Mouse (Mus musculus): Measurements from ENCODE around the gene Gm18596.
"Not testable (repeated sequence)": the region's sequence is repeated elsewhere in the genome, so short reads cannot be mapped to it uniquely, and the experiment has no call there.

The Gm18596 gene

GRCm38 (mm10) chr10:77713734-77714133, 28.7 kb downstream of the Gm18596 start:
- DNase-seq (ENCODE audit: low read depth, low spot score) = no peak

GRCm38 (mm10) chr10:77711157-77711556, 31.3 kb downstream of the Gm18596 start, which contains the start of gene Gm10024:
Gene Gm10024 (plus strand): TSS chr10:77711457.
- not testable (repeated sequence) for DNase-seq (ENCODE audit: low read depth, low spot score)

GRCm38 (mm10) chr10:77709831-77710230, 32.6 kb downstream of the Gm18596 start:
- no peak for DNase-seq (ENCODE audit: low read depth, low spot score)

GRCm38 (mm10) chr10:77706326-77706725, 36.1 kb downstream of the Gm18596 start, which contains the start of gene Gm10272:
Gene Gm10272 (plus strand): TSS chr10:77706626.
- DNase-seq (ENCODE audit: low read depth, low spot score) = no peak

DNA sequence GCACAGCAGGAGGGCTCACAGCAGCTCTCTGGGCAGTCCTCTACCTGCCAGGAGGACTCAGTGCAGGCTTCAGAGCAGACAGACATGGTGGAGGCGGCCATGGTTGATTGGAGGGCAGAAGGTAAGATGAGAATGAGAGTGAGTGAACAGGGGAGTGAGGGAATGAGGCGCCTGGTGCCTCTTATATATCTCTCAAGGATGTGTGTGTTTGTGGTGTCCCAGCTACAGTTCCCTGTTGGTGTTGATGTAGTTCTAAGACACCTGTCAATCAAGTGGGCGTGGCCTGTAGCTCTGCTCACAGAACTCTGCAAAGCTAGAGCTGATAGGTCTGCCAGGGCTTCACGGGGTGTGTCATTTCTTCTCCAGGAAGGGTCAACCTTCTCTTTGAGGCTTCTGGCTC, 45.3 kb downstream of the Gm18596 start, which contains the start of gene Gm9508:
Gene Gm9508 (minus strand): TSS at position 101 of the 400 bp plus-strand sequence.
- DNase-seq (ENCODE audit: low read depth, low spot score) = no peak

All from c-Kit-negative CD71-positive TER-119-positive erythroid progenitor cells, embryonic 14.5 days (primary cell).